Mouse (Mus musculus) kidney, embryonic 16.5 days (tissue): Measurements from ENCODE around the gene Cox19. TPM values are rescaled to one million over a fixed set of nuclear protein-coding genes. Genes with fewer than 3 reads are reported as not detected.
A peak's percentile ranks its signal among the peaks of the same experiment; 100 is the strongest.

Source experiments
- ATAC-seq: fragments of 200-750 bp; cut with Nextera tagmentation; 2 replicates; pipeline ENCODE4 v1.8.0; 2017; ENCODE audit warnings: moderate TSS enrichment; ENCODE audit not compliant: low FRiP score, low TSS enrichment
- H3K27ac ChIP-seq: fragments of 300-500 bp; sonication (generic); 2 replicates; pipeline ENCODE4 v1.5.1; 2014; ENCODE audit warnings: low read length
- H3K27me3 ChIP-seq: fragments of 300-500 bp; sonication (generic); 2 replicates; pipeline ENCODE4 v1.6.1; 2014; ENCODE audit warnings: low read length, control low read depth, mixed read lengths; ENCODE audit not compliant: insufficient read depth
- H3K36me3 ChIP-seq: fragments of 300-500 bp; sonication (generic); 2 replicates; pipeline ENCODE4 v1.6.1; 2014; ENCODE audit warnings: low read length, control low read depth, mixed read lengths; ENCODE audit not compliant: insufficient read depth
- H3K4me1 ChIP-seq: fragments of 300-500 bp; sonication (generic); 2 replicates; pipeline ENCODE4 v1.6.1; 2014; ENCODE audit warnings: low read length, control low read depth, mixed read lengths; ENCODE audit not compliant: insufficient read depth
- H3K4me2 ChIP-seq: fragments of 300-500 bp; sonication (generic); replicated peaks from 2 replicates; pipeline ENCODE4 v1.6.1; 2014; ENCODE audit warnings: low read depth, low read length
- H3K4me3 ChIP-seq: fragments of 300-500 bp; sonication (generic); 2 replicates; pipeline ENCODE4 v1.5.1; 2014; ENCODE audit warnings: mild to moderate bottlenecking, low read length
- H3K9ac ChIP-seq: fragments of 300-500 bp; sonication (generic); replicated peaks from 2 replicates; pipeline ENCODE4 v1.6.1; 2014; ENCODE audit warnings: low read length
- H3K9me3 ChIP-seq: fragments of 300-500 bp; sonication (generic); 2 replicates; pipeline ENCODE4 v1.6.1; 2016; ENCODE audit warnings: low read length, control low read depth
- WGBS: fragments of 180-500 bp; shearing (Covaris S2); extraction: QIAGEN DNeasy Blood & Tissue Kit; methylation state at CpG from one replicate; pipeline ENCODE4 v1.1.7; 2014; 5-methylcytosine and 5-hydroxymethylcytosine counted together
- microRNA counts: library from miRNA; unstranded; fragments of <30 nt; microRNA quantifications from one replicate; lab custom pipeline; 2016
- microRNA-seq: library from miRNA; unstranded; fragments of <30 nt; microRNA quantifications from one replicate; pipeline ENCODE4, GENCODE M21; 2016
- polyA plus RNA-seq: library from polyadenylated mRNA; unstranded; fragments of >200 nt; fragmentation: Nextera tagmentation; extraction: Ambion mirVana; gene quantifications from 2 replicates; pipeline ENCODE4 v1.2.1, GENCODE M21; 2015

Cox19 gene
- polyA plus RNA-seq, 1 experiment from 2014 or later = 99.3 TPM

DNA sequence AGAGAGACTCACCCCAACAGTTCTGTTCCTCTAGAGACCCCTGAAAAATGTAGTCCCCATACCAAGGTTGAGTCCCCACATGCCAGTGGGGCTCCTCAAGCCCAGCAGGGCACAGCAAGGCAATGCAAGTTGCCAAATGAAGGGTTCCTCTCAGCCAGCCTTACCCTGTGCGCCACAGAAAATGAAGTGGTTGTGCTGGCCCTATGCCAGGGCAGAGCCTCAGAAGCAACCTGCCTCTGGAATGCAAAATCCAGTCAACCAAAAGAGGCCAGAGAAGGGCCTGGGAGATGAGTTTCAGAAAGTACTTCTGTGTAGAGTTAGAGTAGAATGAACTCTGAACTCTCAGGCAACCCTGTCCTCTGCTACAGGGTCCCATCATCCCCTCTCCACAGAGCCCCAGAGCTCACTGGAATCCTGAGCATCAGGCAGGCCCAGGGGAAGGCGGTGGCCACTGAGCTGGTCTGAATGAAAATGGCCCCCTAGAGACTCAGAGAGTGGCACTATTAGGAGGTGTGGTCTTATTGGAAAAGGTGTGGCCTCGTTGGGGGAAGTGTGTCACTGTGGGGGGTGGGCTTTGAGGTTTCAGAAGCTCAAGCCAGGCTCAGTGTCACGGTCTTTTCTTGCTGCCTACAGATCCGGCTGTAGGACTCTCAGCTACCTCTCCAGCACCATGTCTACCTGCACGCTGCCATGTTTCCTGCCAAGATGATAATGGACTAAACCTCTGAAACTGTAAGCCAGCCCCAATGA is 59.2 kb downstream of the Cox19 start:
- Histone ChIP-seq H3K4me3 (no peak overlapping the region), H3K27me3 (no peaks in the 10 kb centered on the region), H3K9me3 (no peaks in the 10 kb centered on the region), H3K27ac (no peak overlapping the region), H3K4me1 (no peaks in the 10 kb centered on the region), H3K4me2 (no peak overlapping the region), H3K36me3 (no peaks in the 10 kb centered on the region), H3K9ac (no peak overlapping the region)
- no peak for ATAC-seq
- WGBS = 76% methylated on average over 6 of the region's 6 CpGs

DNA sequence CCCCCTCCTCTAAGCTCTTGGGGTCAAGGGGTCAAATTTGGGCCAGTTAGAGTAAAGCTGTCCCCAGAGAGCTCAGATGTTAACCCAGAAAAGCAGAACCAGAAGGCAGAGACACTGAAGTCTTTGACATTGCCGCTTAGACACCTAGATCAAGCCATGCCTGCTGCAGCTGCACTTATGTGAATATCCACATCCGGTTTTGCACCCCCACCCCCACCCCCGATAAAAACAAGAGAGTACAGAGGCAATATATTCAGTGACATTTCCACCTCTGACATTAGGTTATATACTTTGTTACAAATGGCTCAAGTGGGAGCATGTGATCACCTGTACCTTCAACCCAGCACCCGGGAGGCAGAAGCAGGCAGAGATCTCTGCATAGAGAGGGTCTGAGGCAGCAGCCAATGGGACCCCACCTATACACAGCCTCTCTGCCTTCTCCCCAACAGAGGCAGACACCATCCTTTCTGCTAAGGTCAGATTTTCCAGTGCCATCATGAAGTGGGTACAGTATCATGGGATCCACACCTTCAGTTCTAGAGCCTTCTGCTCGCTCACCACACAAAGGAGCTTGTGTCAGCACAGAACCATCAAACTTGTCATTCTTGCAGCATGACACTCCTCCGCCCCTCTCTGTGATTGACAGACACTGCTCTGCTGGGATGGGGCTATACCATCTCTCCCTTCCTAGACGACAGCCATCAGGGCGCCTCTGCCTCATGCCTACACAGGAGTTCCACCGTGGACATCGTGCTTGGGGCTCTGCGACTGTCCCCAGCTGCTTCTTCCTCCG is 60.6 kb downstream of the Cox19 start:
- 87% methylated on average over 12 of the region's 12 CpGs for WGBS
- H3K27me3 ChIP-seq = no peaks in the 10 kb centered on the region
- no peaks in the 10 kb centered on the region for H3K9me3 ChIP-seq
- no peak overlapping the region for H3K27ac ChIP-seq
- H3K9ac ChIP-seq = no peak overlapping the region
- ATAC-seq = no peak
- H3K36me3 ChIP-seq = no peaks in the 10 kb centered on the region
- H3K4me2 ChIP-seq = no peak overlapping the region
- no peak overlapping the region for H3K4me3 ChIP-seq
- H3K4me1 ChIP-seq = peaks cover 4% of the 10 kb centered on the region; the same call in 1 of the 2 replicates

DNA sequence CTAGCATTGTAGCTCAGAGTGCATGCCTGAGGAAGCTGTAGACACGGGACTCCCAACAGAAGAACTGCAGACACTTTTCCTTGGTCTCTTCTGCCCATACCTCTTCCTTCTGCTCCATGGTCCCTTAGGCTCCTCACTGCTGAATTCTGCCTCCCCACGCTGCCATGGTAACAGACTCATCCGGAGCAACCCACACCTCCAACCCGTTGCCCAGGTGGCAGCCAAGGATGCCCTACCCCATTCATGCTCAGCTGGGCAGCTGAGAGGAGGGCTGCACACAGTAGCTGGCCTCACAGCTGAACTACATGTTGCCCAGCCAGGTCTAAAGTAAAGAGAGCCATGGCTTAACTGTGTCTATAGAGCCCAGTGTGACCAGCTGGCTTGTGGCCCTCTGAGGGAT is 62.6 kb downstream of the Cox19 start:
- no peak overlapping the region for H3K4me2 ChIP-seq
- H3K27ac ChIP-seq = no peak overlapping the region
- 81% methylated on average over 4 of the region's 4 CpGs for WGBS
- no peaks in the 10 kb centered on the region for H3K9me3 ChIP-seq
- no peaks in the 10 kb centered on the region for H3K27me3 ChIP-seq
- no peaks in the 10 kb centered on the region for H3K36me3 ChIP-seq
- ATAC-seq = no peak
- no peak overlapping the region for H3K4me3 ChIP-seq
- peaks cover 4% of the 10 kb centered on the region; the same call in 1 of the 2 replicates for H3K4me1 ChIP-seq
- H3K9ac ChIP-seq = no peak overlapping the region

DNA sequence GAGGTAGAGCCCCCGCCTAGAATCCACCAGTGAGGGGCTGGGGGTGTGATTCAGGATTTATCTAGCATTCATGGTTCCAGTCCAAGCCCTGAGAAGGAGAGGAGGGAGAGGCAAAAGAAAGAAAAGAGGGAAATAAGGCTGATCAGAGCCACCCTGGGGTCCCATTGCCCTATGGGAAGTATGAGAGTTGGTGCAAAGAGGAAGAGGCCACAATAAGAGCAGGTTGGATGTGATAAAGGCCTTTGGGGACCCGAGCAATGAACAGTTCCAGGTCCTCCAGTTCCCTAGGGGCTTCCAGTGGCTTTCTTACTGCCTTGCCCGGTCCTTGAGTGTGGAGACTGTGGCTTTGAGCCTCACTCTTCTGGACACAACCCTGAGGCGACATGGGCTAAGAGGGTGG is 63.4 kb downstream of the Cox19 start:
- Histone ChIP-seq H3K9me3 (no peaks in the 10 kb centered on the region), H3K9ac (no peak overlapping the region), H3K4me3 (no peak overlapping the region), H3K27me3 (no peaks in the 10 kb centered on the region), H3K4me1 (peaks cover 4% of the 10 kb centered on the region; the same call in 1 of the 2 replicates), H3K4me2 (no peak overlapping the region), H3K27ac (no peak overlapping the region), H3K36me3 (no peaks in the 10 kb centered on the region)
- ATAC-seq = no peak
- 86% methylated on average over 4 of the region's 4 CpGs for WGBS

DNA sequence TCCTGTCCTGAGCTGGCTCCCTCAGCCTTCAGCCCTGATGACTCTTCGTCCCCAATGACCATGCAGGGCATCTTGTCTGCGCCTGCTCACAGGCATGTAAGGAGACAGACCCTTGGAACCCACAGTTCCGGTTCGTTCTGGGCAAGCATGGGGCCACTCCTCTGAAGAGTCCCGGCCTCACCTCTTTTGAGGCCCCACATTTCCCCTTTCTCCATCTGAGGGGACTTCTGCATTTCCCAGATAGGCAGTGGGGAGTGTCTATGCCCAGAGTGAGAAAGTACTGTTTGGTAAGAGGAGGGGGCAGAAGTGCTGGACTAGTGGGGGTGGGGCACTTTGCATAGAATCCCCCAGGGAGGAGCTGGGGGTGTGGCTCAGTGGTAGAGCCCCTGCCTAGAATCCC is 64.1 kb downstream of the Cox19 start:
- Histone ChIP-seq H3K9ac (no peak overlapping the region), H3K9me3 (no peaks in the 10 kb centered on the region), H3K27ac (no peak overlapping the region), H3K27me3 (no peaks in the 10 kb centered on the region), H3K4me3 (no peak overlapping the region), H3K4me1 (peaks cover 4% of the 10 kb centered on the region; the same call in 1 of the 2 replicates), H3K36me3 (no peaks in the 10 kb centered on the region), H3K4me2 (no peak overlapping the region)
- WGBS = 88% methylated on average over 5 of the region's 5 CpGs
- ATAC-seq = no peak

MicroRNAs encoded within 50 kb of the gene (microRNA counts, 519-probe panel; counts per million panel counts)
- microRNA mmu-miR-339-3p (lab: Ali Mortazavi, UCI) (104 counts per million, percentile 35 among the panel's probes with 10 or more counts), microRNA mmu-miR-339-5p (lab: Ali Mortazavi, UCI) (104 counts per million, percentile 35 among the panel's probes with 10 or more counts)

Small RNA genes lying within 50 kb of the gene (microRNA-seq; reads per million reads assigned to microRNA genes)
- 411 reads per million, percentile 73 among the genes with 10 or more reads in this experiment for gene Mir339

Other genes starting within 250 kb of the Cox19 start
- gene Prkar1b, start 201.4 kb downstream of the Cox19 start, polyA plus RNA-seq = 24.6 and 28.8 TPM in 2 replicates
- 7.2 and 9.1 TPM in 2 replicates for gene Dnaaf5, start 201.2 kb downstream of the Cox19 start, polyA plus RNA-seq
- 62.0 and 62.8 TPM in 2 replicates for gene Sun1, start 150.8 kb downstream of the Cox19 start, polyA plus RNA-seq
- gene Get4, start 99.1 kb downstream of the Cox19 start, polyA plus RNA-seq = 148 and 161 TPM in 2 replicates
- gene Adap1, start 25.8 kb downstream of the Cox19 start, polyA plus RNA-seq = 1.1 and 1.7 TPM in 2 replicates
- not detected in 2 replicates for gene Cyp2w1, start 1.2 kb upstream of the Cox19 start, polyA plus RNA-seq
- 6.6 and 6.7 TPM in 2 replicates for gene Gpr146, start 26.3 kb upstream of the Cox19 start, polyA plus RNA-seq
- 0.60 and 0.92 TPM in 2 replicates for gene C130050O18Rik, start 53.9 kb upstream of the Cox19 start, polyA plus RNA-seq
- 6.8 and 8.0 TPM in 2 replicates for gene Gper1, start 71.7 kb upstream of the Cox19 start, polyA plus RNA-seq
- 44.1 and 46.1 TPM in 2 replicates for gene 3110082I17Rik, start 109.1 kb upstream of the Cox19 start, polyA plus RNA-seq
- gene Zfand2a, start 133.1 kb upstream of the Cox19 start, polyA plus RNA-seq = 10.8 and 13.5 TPM in 2 replicates
- 52.8 and 65.4 TPM in 2 replicates for gene Uncx, start 192.1 kb upstream of the Cox19 start, polyA plus RNA-seq